Mouse (Mus musculus): Measurements from ENCODE around the gene Ubn1. TPM values are rescaled to one million over a fixed set of nuclear protein-coding genes. Genes with fewer than 3 reads are reported as not detected.
A peak's percentile ranks its signal among the peaks of the same experiment; 100 is the strongest.

The Ubn1 gene
- total RNA-seq, 2 experiments from 2014 or later, result 32.9 to 34.6 TPM

GRCm38 (mm10) chr16:5063472-5063871, 13.6 kb downstream of the Ubn1 start:
- intact Hi-C loops (cut with DNase I), result no loop called here
- DNase-seq, result no peak

GRCm38 (mm10) chr16:5070321-5070720, 20.5 kb downstream of the Ubn1 start:
- DNase-seq, result peak; percentile 16 to 26
- intact Hi-C loops (cut with DNase I), result loop anchor here (5.0 kb wide), 1 partner anchor 72 kb away; no protein-coding TSS in a partner anchor

- no peak for DNase-seq
- intact Hi-C loops (cut with DNase I), result loop anchor here (5.0 kb wide), 1 partner anchor 70 kb away; no protein-coding TSS in a partner anchor
Observed at GRCm38 (mm10) chr16:5071974-5072373, 22.1 kb downstream of the Ubn1 start.

- intact Hi-C loops (cut with DNase I), result loop anchor here (5.0 kb wide), 1 partner anchor 68 kb away; no protein-coding TSS in a partner anchor
Observed at GRCm38 (mm10) chr16:5074341-5074740, 24.5 kb downstream of the Ubn1 start.

GRCm38 (mm10) chr16:5085196-5085595, 35.3 kb downstream of the Ubn1 start:
- intact Hi-C loops (cut with DNase I), result no loop called here
- DNase-seq, result no peak

More at GRCm38 (mm10) chr16:5074341-5074740, 24.5 kb downstream of the Ubn1 start:
- no peak for DNase-seq

- DNase-seq, result no peak
- intact Hi-C loops (cut with DNase I), result no loop called here
Observed at GRCm38 (mm10) chr16:5086179-5086578, 36.3 kb downstream of the Ubn1 start.

GRCm38 (mm10) chr16:5089021-5089420, 39.2 kb downstream of the Ubn1 start:
- intact Hi-C loops (cut with DNase I), result no loop called here
- DNase-seq, result no peak

- no peak for DNase-seq
- intact Hi-C loops (cut with DNase I), result no loop called here
Observed at GRCm38 (mm10) chr16:5093285-5093684, 43.4 kb downstream of the Ubn1 start.

- no peak for DNase-seq
- intact Hi-C loops (cut with DNase I), result no loop called here
Observed at GRCm38 (mm10) chr16:5096504-5096903, 46.6 kb downstream of the Ubn1 start.

GRCm38 (mm10) chr16:5101000-5101399, 51.1 kb downstream of the Ubn1 start:
- DNase-seq, result no peak
- intact Hi-C loops (cut with DNase I), result no loop called here

- no peak for DNase-seq
- intact Hi-C loops (cut with DNase I), result no loop called here
Observed at GRCm38 (mm10) chr16:5109877-5110276, 60.0 kb downstream of the Ubn1 start.

- no peak for DNase-seq
- intact Hi-C loops (cut with DNase I), result no loop called here
Observed at GRCm38 (mm10) chr16:5111021-5111420, 61.2 kb downstream of the Ubn1 start.

GRCm38 (mm10) chr16:5113002-5113550, 63.2 kb downstream of the Ubn1 start:
- intact Hi-C loops (cut with DNase I), result no loop called here
- no peak for DNase-seq

GRCm38 (mm10) chr16:5113582-5113981, 63.7 kb downstream of the Ubn1 start:
- DNase-seq, result no peak
- intact Hi-C loops (cut with DNase I), result no loop called here

- no peak for DNase-seq
- intact Hi-C loops (cut with DNase I), result no loop called here
Observed at GRCm38 (mm10) chr16:5119385-5119784, 69.5 kb downstream of the Ubn1 start.

GRCm38 (mm10) chr16:5119845-5120244, 70.0 kb downstream of the Ubn1 start:
- intact Hi-C loops (cut with DNase I), result no loop called here
- no peak for DNase-seq

- no peak for DNase-seq
- intact Hi-C loops (cut with DNase I), result no loop called here
Observed at GRCm38 (mm10) chr16:5123476-5123875, 73.6 kb downstream of the Ubn1 start.

GRCm38 (mm10) chr16:5130196-5130595, 80.3 kb downstream of the Ubn1 start:
- intact Hi-C loops (cut with DNase I), result no loop called here
- DNase-seq, result no peak

- intact Hi-C loops (cut with DNase I), result no loop called here
- peak; percentile 76 to 83 for DNase-seq
Observed at GRCm38 (mm10) chr16:5130766-5131165, 80.9 kb downstream of the Ubn1 start.

GRCm38 (mm10) chr16:5131251-5131922, 81.5 kb downstream of the Ubn1 start:
- intact Hi-C loops (cut with DNase I), result no loop called here
- DNase-seq, result no peak

- DNase-seq, result peak; percentile 43 to 50
- intact Hi-C loops (cut with DNase I), result no loop called here
Observed at GRCm38 (mm10) chr16:5132401-5132801, 82.5 kb downstream of the Ubn1 start, which contains the start of gene Ppl. TSS of gene Ppl (minus strand) at chr16:5132421.

Data from heart, postnatal 14 days (tissue).